Mouse (Mus musculus) induced T-regulatory cell, adult 2 months (primary cell): ENCODE data around the gene Thsd7a.

Experiments
- DNase-seq: peaks from one replicate; pipeline ENCODE4 v3.0.0-alpha.2; 2012; ENCODE audit warnings: low read depth

Thsd7a gene

GRCm38 (mm10) chr6:12503867-12504266 lies 245.3 kb downstream of the Thsd7a start:
- DNase-seq = no peak

DNA sequence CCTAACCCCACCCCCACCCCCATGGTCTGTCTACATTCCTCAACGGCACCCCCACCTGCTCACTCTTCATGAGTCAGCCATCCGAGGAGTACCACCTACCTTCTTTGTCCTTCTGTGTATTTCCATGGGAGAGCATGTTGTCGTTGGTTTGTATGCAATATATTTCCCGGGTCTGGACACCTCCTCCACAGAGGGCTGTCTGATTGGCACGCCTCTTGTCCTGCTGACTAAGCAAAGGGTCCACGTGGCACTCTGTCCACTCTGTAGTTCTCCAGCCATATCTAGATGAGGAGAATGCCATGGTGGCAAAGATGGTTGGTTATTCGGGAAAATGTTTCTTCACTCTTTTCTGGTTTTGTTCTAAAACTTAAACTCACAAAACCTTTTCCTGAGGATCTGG lies 248.3 kb downstream of the Thsd7a start:
- no peak for DNase-seq

GRCm38 (mm10) chr6:12499866-12500265 lies 249.3 kb downstream of the Thsd7a start:
- no peak for DNase-seq

DNA sequence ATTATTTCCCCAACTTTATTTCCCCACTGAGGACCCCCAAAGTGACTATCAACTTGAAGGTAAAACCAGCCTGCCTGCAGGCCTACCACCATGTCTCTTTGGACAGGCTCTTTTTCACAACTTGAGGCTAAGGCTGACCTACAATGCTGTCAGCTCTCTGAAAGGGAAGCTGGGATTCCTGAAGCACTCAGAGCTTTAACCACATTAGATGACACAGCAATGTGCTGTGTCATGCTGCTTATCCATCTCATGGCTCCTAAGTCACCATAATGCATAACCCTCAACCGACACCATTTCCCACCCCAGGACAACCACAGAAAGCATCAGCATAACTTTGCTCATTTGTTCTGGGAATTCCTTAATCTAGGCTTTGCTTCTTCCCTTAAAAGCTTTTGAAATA lies 255.6 kb downstream of the Thsd7a start:
- no peak for DNase-seq

DNA sequence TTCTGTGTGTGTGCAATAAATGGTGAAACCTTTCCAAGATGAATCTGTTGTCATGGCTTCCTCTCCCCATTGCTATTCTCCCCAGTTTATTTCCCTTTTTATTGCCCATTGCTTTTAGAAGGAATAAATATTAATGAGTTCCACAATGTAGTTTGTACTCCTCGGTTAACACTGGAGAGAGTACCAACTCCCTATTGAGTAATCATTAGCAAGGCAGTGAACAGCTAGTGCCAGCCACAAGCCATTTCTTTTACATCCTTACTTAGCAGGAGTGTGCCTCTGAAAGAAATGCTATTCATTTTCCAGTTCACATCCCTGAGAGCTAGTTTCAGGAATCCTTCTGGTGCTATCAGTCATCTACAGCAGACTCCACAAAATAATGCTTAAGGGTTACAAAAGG lies 260.3 kb downstream of the Thsd7a start:
- DNase-seq = no peak

- no peak for DNase-seq
Observed at GRCm38 (mm10) chr6:12481527-12482163, 267.6 kb downstream of the Thsd7a start.

- DNase-seq = no peak
Observed at GRCm38 (mm10) chr6:12478359-12478758, 270.9 kb downstream of the Thsd7a start.

GRCm38 (mm10) chr6:12470935-12471334 lies 278.3 kb downstream of the Thsd7a start:
- DNase-seq = no peak

DNA sequence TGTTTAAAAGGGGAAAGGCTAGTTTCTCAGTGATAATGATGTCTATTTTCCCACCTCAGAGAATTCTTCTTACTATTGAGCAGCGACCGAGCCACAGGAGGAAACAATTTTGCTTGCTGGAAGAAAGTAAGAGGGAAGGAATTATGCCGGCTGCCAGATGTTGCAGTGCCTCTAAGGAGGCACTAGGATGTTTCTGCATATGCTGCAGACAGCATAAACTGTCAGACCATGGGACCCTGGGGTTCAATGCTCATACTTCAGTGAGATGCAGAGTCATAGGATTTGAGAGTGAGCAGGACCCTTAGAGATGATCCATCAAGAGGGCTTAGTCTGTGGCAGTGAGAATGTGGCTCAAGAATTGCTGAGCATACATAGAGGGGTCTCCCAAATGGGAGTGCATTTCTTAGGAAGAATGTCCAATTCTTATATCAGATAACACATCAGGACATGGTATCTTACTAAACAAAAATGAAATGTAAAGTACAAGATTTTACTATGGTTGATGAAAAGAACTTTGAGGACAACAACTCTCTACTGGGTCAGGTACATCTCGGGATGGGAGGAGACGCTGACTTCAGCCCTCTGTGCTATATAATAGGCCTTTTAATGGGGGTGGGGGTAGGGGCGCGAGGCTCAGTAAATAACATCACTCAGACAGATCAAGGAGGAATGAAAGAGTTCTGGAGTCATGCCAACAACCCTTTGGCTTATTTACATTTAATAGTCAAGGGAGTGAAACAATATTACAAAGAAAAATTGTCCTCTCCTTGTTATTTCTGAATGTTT lies 281.7 kb downstream of the Thsd7a start:
- no peak for DNase-seq

DNA sequence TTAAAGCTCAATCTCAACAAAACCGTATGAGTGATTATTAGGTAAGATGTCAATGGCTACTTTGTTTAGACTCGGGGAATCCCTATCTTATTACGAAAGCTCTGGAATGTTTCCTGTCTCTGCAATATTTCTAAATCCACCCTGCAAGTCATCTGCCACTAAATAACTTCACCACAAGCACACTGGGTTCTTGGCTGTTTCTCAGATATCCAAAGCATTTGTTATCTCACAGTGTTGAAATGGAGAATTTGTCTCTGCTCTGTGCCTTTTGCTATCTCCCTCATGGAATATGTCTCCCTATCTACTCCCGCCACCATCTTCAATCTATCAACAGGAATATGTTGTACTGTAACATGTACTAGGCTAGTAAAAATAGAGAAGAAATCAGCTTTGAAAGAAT lies 290.4 kb downstream of the Thsd7a start:
- DNase-seq = no peak

GRCm38 (mm10) chr6:12457451-12457850 lies 291.8 kb downstream of the Thsd7a start:
- DNase-seq = no peak

DNA sequence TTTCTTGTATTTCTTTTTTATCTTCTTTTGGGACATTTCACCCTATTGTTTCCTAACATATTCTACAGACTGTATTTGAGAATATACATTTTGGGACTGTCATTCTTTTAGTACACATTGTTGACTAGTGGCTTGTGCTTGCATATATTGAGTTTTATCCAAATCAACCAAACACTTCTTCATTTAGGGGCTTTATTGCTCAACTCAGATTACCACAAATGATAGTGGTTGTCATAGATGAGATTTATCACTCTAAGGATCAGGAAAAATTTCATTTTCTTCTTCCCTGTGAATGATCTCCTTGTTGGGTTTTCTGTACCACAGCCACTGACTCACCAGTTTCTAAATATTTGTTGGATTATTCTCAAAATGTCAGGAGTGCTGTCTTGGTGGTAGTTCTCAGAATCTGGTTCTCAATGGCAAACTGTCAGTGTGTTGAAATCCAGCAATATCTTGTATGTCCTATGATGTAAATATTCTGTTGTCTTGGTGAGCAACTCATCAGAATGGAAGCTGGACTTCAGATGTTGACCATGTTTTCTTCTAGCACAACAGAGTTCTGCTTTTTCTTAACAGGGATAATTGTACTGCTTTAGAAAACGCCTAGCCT lies 294.2 kb downstream of the Thsd7a start:
- no peak for DNase-seq

- DNase-seq = no peak
Observed at GRCm38 (mm10) chr6:12454132-12454531, 295.1 kb downstream of the Thsd7a start.

GRCm38 (mm10) chr6:12448851-12449250 lies 300.4 kb downstream of the Thsd7a start:
- no peak for DNase-seq

GRCm38 (mm10) chr6:12445486-12445885 lies 303.7 kb downstream of the Thsd7a start:
- DNase-seq = no peak

DNA sequence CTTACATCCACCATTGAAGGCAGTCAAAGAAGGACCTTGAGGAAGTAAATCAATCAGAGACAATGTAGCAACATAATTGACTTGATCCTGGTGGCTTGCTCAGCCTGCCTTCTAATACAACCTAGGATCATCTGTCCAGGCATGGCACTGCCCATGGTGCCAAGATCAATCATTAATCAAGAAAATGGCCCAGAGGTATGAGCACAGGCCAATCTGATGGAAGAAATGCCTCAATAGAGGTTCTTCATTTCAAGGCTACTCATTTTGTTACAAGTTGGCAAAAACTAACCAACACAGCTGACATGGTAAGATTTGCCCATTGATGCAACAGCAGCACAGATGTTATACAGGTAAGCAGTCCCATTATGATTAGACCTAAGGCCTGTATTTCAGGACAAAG lies 309.6 kb downstream of the Thsd7a start:
- no peak for DNase-seq

GRCm38 (mm10) chr6:12419070-12419469 lies 330.1 kb downstream of the Thsd7a start:
- DNase-seq = no peak

DNA sequence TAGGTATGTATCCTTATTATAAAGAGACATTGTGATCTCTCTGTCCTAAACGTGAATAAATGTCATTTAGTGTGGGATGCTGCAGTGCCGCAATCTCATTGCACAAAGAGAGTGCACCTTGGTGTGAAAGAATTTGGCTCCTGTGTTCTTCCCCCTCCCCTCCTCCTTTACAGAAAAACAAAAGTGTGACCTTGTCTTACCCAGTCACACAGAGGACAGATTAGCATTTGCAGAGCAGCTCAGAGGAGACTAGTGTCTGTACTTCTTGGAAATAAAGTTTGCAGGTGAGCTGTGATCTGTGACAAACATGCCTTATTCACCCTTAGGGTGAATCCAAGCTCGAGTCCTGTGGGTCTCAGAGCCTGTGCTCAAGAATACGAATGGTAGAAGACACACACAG lies 332.2 kb downstream of the Thsd7a start:
- no peak for DNase-seq

GRCm38 (mm10) chr6:12404441-12404840 lies 344.8 kb downstream of the Thsd7a start:
- DNase-seq = no peak

GRCm38 (mm10) chr6:12402996-12403395 lies 346.2 kb downstream of the Thsd7a start:
- no peak for DNase-seq

DNA sequence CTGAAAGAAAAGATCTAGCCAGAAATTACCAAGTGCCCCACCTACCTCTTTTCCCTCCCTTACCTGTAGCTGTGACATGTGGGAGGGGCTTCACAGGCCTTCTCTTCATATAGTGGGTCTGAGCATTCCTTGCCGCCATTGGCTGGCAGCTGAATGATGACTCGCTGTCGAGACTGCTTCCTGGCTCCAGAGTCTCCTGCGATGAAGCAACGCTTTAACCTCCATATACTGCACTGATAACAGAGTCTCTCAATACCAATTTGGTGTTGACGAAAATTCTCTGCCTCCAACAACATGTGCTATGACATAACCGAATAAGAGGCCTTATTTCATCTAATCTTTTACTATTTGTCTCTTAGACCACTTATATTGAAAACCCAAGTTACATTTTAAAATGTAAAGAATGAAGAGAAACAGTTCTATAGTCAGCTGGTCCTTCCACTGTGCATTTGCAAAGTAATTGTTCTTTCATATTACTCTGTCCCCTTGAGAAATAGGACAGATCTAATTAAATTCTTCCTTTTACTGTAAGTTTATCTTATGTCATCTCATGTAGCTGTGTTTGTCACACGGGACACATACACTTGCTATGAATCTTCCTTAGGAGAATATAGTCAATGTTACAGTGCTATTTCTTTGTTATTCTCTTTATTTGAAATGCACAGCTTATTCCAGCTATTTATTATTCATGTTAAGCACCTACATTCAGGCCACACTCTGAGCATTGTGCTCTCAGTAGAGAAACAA lies 351.3 kb downstream of the Thsd7a start:
- DNase-seq = no peak

DNA sequence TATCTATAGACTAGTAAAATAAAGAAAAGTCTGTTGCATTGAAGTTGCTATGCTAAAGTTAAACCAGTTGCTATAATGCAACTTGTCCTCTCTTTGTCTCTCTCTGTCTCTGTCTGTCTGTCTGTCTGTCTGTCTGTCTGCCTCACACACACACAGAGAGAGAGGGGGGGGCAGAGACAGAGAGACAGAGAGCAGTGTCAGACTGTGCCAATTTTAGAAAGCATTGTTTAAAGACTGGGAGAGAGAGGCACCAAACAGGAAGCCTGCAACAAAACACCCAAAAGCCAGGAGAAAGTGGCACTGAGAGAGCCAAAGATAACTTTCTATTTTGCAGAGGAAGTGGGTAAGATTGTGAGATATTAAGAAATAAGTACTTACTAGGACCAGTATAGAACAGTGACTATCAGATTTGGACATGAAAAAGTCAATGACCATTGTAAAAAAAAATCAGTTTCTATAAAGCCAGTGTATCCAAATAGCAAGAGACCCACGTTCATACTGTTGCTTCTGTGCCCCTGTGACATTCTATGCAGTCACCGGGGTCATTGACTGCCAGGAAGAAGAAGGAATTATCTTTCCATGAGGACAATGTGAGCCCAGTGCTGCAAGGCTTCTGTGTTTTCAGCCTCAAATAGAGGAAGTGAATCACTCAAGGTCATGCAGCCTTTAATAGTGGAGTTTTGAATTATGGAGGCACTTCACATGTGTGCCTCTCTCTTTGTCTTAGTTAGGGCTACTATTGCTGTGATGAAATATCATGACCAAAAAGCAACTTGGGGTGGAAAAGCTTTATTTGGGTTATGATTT lies 355.4 kb downstream of the Thsd7a start:
- no peak for DNase-seq
